20 mouse cellular contexts compared by ENCODE assay signal in the genomic region with DNA sequence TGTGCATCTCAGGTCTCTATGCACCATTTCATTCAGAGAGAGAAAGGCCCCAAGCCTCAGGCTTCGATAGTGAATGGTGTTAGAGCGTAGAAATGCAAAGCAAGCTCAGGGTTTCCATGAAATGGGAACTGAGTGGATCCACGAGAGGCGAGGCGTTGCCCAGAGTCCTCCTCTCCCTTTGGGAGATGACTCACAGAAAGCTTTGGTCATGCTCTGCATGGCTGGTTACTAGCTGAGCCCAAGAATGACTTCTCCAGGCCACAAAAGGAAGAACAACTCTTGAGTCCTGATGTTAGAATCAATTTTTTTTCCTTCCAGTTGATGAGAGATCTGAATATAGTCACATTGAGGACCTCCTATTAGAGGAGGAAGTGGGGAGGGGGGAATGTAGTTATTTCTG.
A peak's percentile ranks its signal among the peaks of the same experiment; 100 is the strongest.
DNase-seq lines count a peak whose midpoint lies in the region; ATAC-seq lines count a peak whose summit lies in the region.
"Had no signal": no experiment of that assay in that cellular context is flagged by ENCODE, and none has a peak within 500 bp of the region (broad histone marks: within the 10 kb centered on the region; RNA-seq: fewer than 3 reads in every experiment).

No protein-coding gene starts in this region.

- intact Hi-C loops in heart, postnatal 14 days (cut with DNase I) = no loop called here

- WGBS in neural tube, embryonic 15.5 days = 89% methylated on average over 5 of the region's 5 CpGs

- H3K27ac ChIP-seq in neural tube, embryonic 15.5 days (replicated peaks) = no peak overlapping the region
- H3K27ac ChIP-seq: heart, embryonic 15.5 days; hindbrain, postnatal 0 days; liver, embryonic 14.5 days; midbrain, embryonic 12.5 days had no signal

- peak; percentile 50; the same call in 1 of the 2 replicates for ATAC-seq in frontal cortex, adult (ENCODE audit: low TSS enrichment)
- no peak for ATAC-seq in neural tube, embryonic 15.5 days (ENCODE audit: low FRiP score)
- ATAC-seq: hindbrain, postnatal 0 days had no signal

- H3K27me3 ChIP-seq in neural tube, embryonic 15.5 days (replicated peaks) = no peaks in the 10 kb centered on the region
- H3K27me3 ChIP-seq: heart, embryonic 15.5 days; midbrain, embryonic 12.5 days had no signal

- no peak overlapping the region for H3K4me3 ChIP-seq in neural tube, embryonic 15.5 days (replicated peaks)
- H3K4me3 ChIP-seq: heart, embryonic 15.5 days; midbrain, embryonic 12.5 days had no signal

- H3K4me2 ChIP-seq in neural tube, embryonic 15.5 days = no peak overlapping the region
- H3K4me2 ChIP-seq: heart, embryonic 15.5 days; midbrain, embryonic 12.5 days had no signal

- H3K36me3 ChIP-seq in neural tube, embryonic 15.5 days = no peaks in the 10 kb centered on the region
- H3K36me3 ChIP-seq: heart, embryonic 15.5 days; midbrain, embryonic 12.5 days had no signal

- H3K4me1 ChIP-seq in neural tube, embryonic 15.5 days = 0 out of 2 replicates have a peak, but pooled peaks cover under 1% of the 10 kb centered on the region
- H3K4me1 ChIP-seq: heart, embryonic 15.5 days; midbrain, embryonic 12.5 days had no signal

- DNase-seq in frontal cortex, adult 2 months (ENCODE audit: extremely low spot score in 1 of 2, low spot score in 1 of 2) = no peak
- peak; percentile 72 for DNase-seq in 3T3-L1 (ENCODE audit: low read depth, low spot score)
- DNase-seq in fibroblast of lung, adult 2 months (ENCODE audit: low read depth) = peak; percentile 7
- DNase-seq in heart, postnatal 14 days = peak; percentile 16 to 31
- DNase-seq in right cerebral cortex, adult 2 months (ENCODE audit: low spot score in 2 of 2) = no peak
- DNase-seq in right cerebral cortex, postnatal 25 days = no peak
- DNase-seq: adrenal gland, adult 8-10 months; cerebellum, postnatal 25 days; kidney, adult 18-20 months; kidney, postnatal 36 days; layer of hippocampus, postnatal 36 days; lung, postnatal 14 days; right cerebral cortex, adult 18-20 months; thymus, postnatal 25 days had no signal

- no peak overlapping the region for H3K9ac ChIP-seq in neural tube, embryonic 15.5 days (replicated peaks)
- H3K9ac ChIP-seq: heart, embryonic 15.5 days; liver, embryonic 14.5 days; midbrain, embryonic 12.5 days had no signal

- H3K9me3 ChIP-seq in neural tube, embryonic 15.5 days (replicated peaks) = no peaks in the 10 kb centered on the region
- H3K9me3 ChIP-seq: heart, embryonic 15.5 days; midbrain, embryonic 12.5 days had no signal

Comparison
In these comparisons a context has a peak if more than half of its experiments do, and no peak if none do; other contexts are left out.
1. DNase-seq: peak in 3T3-L1 (single experiment), fibroblast of lung, adult 2 months (single experiment) and heart, postnatal 14 days (2 of 2); none in frontal cortex, adult 2 months (0 of 2), right cerebral cortex, adult 2 months (0 of 2) and right cerebral cortex, postnatal 25 days (single experiment).